Mouse (Mus musculus) megakaryocyte, embryonic 14.5 days (primary cell): ENCODE measurements around the gene Lrrc52. TPM values are rescaled to one million over a fixed set of nuclear protein-coding genes. Genes with fewer than 3 reads are reported as not detected.

Experiments used
- H3K27me3 ChIP-seq: replicated peaks from 2 replicates; pipeline ENCODE3; 2012; ENCODE audit warnings: inconsistent platforms
- H3K36me3 ChIP-seq: replicated peaks from 2 replicates; pipeline ENCODE3; 2012; ENCODE audit warnings: low read length, inconsistent platforms, mixed read lengths
- H3K4me1 ChIP-seq: 2 replicates; pipeline ENCODE4 v1.6.1; 2012; ENCODE audit warnings: inconsistent platforms
- H3K4me3 ChIP-seq: replicated peaks from 2 replicates; pipeline ENCODE3; 2012; ENCODE audit warnings: moderate library complexity, mild to moderate bottlenecking, inconsistent platforms
- H3K9me3 ChIP-seq: 2 replicates; pipeline ENCODE4 v1.6.1; 2012; ENCODE audit warnings: inconsistent platforms
- FLI1 ChIP-seq: IDR thresholded peaks from 2 replicates; pipeline ENCODE4 v1.6.1; 2012; ENCODE audit warnings: low read length, inconsistent platforms, mixed read lengths
- GATA1 ChIP-seq: IDR thresholded peaks from 3 replicates; pipeline ENCODE4 v1.6.1; 2012; ENCODE audit warnings: mixed read lengths, low read length, inconsistent platforms, borderline replicate concordance
- polyA plus RNA-seq: library from polyadenylated mRNA; stranded (reverse); fragments of >175 nt; gene quantifications from 2 replicates; pipeline ENCODE4 v1.2.3, GENCODE M21; 2012; ENCODE audit warnings: low replicate concordance; ENCODE audit not compliant: insufficient read depth

Gene Lrrc52
- polyA plus RNA-seq, 1 experiment, result not detected

DNA sequence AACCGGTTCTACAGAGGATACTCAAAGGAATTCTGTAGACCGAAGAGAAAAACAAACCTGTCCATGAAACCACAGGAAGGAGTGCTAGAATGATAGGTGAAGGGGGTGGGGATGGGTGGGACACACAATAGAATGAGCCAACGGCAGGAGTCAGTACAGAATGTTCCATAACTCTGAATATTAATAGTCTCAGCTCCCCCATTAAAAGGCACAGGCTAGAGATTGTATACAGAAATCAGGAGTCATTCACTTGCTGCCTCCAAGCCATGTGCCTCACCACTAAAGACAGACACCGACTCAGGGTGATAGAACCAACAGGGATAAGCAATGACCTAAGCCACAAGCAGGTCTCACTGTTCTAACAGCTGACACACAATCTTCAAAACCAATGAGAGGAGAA is 16.3 kb upstream of the Lrrc52 start:
- Histone ChIP-seq H3K4me1 (no peaks in the 10 kb centered on the region), H3K27me3 (no peaks in the 10 kb centered on the region), H3K9me3 (no peaks in the 10 kb centered on the region), H3K4me3 (no peak overlapping the region), H3K36me3 (no peaks in the 10 kb centered on the region)
- TF ChIP-seq FLI1 (no peak), GATA1 (no peak)

DNA sequence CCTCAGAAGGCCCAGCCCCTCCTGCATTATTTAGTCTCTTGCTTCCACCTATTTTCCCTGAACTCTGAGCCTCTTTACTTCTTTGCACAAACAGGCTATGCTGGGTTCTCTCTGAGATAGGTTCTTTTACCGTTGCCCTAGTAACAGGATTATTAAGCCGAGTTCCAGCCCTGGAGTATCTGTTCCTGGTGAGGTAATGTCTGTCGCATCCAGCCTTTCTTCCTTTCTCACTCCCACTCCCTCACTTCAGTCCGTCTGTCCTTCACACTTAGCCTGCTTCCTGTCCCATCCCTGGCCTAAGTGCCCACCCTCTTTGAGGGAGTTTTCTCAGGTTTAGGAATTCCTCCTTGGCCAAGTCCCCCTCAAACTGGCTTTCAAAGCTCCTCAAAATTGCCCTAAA is 7.0 kb upstream of the Lrrc52 start:
- Histone ChIP-seq H3K4me3 (no peak overlapping the region), H3K9me3 (no peaks in the 10 kb centered on the region), H3K36me3 (no peaks in the 10 kb centered on the region), H3K4me1 (no peaks in the 10 kb centered on the region), H3K27me3 (no peaks in the 10 kb centered on the region)
- TF ChIP-seq FLI1, result no peak
- no peak for TF ChIP-seq GATA1

DNA sequence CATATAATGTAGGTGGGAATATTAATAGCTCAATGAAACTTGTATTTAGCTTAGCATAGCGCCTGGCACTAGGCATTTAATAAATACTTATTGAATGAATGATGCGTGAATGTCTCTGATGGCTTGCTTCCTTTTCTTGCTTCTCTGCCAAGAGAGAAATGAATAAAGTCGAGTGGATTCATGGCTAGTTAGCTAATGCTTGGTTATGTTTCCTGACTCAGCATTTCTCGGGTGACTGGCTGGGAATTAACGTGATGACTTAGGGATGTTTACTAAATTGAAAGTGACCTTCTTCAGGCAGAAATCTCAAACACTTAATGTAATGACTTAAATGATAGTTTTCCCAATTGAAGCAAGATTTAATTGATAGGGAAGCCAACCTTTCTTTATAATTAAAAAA is 1.3 kb upstream of the Lrrc52 start:
- H3K4me1 ChIP-seq, result no peaks in the 10 kb centered on the region
- H3K27me3 ChIP-seq, result peaks cover 3% of the 10 kb centered on the region
- H3K9me3 ChIP-seq, result no peaks in the 10 kb centered on the region

DNA sequence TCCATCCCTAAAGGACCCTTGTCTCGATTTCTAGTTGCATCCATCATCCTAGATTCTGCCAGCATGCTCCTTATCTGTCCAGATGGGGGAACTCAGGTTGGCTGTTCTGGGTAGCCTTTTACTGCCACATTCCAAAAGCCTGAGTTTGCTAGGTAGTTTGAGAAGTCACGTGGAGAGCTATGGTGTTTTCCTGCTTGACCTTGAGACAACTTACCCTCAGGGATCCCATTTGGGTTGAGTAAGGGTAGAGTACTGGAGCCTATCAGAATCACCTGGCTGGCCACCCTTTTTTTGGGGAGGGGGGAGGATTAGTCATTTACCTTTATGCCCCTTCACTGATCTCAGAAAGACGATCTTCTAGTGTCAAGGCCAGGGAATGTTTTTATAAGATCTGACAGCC is 9.3 kb downstream of the Lrrc52 start:
- no peaks in the 10 kb centered on the region for H3K36me3 ChIP-seq
- H3K4me3 ChIP-seq, result no peak overlapping the region
- H3K4me1 ChIP-seq, result peaks cover 3% of the 10 kb centered on the region; the same call in 1 of the 2 replicates
- peaks cover 13% of the 10 kb centered on the region for H3K9me3 ChIP-seq
- peaks cover 4% of the 10 kb centered on the region for H3K27me3 ChIP-seq
- no peak for TF ChIP-seq FLI1
- no peak for TF ChIP-seq GATA1

More for the DNA sequence above, 1.3 kb upstream of the Lrrc52 start:
- TF ChIP-seq FLI1, result no peak
- TF ChIP-seq GATA1, result no peak
- Histone ChIP-seq H3K4me3 (no peak overlapping the region), H3K36me3 (no peaks in the 10 kb centered on the region)

DNA sequence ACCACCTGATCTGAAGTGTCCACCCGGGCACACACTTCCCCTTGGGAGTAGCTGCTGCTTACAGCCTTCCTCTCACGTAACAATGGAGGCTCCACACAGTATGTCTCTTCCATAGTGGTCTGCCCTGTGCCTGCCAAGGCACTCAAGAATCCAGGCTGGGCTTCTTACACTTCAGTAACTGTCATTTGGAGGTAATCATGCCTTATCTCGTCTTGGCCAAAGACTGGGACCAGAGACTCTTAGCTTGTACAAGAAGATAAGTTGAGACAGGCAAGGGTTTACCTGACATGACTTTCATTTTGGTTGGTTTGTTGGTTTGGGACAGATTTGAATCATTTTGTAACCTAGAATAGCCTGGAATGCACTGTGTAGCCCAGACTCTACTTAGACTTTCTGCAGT is 13.5 kb downstream of the Lrrc52 start:
- 0 out of 2 replicates have a peak, but pooled peaks cover 3% of the 10 kb centered on the region for H3K4me1 ChIP-seq
- H3K27me3 ChIP-seq, result peaks cover 5% of the 10 kb centered on the region
- TF ChIP-seq GATA1 (no peak), FLI1 (no peak)
- peaks cover 13% of the 10 kb centered on the region for H3K9me3 ChIP-seq
- H3K36me3 ChIP-seq, result no peaks in the 10 kb centered on the region
- no peak overlapping the region for H3K4me3 ChIP-seq

DNA sequence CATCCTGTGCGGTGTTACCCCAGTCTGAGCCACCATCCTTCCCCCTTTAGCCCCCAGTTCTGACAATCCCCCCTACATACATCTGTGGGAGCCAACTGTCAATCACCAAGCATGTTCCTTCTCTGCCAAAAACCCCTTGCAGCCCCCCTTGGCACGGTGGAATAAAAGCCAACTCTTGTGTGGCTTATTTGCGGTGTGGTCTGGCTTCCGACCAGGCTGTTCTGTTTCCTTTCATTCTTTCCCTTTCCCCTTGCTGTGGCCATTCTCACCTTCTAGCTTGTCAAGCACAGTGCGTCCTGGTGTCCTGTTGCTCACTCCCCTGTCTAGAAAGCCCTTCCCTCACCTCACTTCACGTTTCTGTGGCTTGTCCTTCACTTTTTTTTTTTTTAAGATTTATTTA is 14.1 kb downstream of the Lrrc52 start:
- Histone ChIP-seq H3K4me1 (0 out of 2 replicates have a peak, but pooled peaks cover 3% of the 10 kb centered on the region), H3K4me3 (no peak overlapping the region), H3K27me3 (peaks cover 5% of the 10 kb centered on the region), H3K36me3 (no peaks in the 10 kb centered on the region), H3K9me3 (peaks cover 13% of the 10 kb centered on the region)
- TF ChIP-seq FLI1 (no peak), GATA1 (no peak)

DNA sequence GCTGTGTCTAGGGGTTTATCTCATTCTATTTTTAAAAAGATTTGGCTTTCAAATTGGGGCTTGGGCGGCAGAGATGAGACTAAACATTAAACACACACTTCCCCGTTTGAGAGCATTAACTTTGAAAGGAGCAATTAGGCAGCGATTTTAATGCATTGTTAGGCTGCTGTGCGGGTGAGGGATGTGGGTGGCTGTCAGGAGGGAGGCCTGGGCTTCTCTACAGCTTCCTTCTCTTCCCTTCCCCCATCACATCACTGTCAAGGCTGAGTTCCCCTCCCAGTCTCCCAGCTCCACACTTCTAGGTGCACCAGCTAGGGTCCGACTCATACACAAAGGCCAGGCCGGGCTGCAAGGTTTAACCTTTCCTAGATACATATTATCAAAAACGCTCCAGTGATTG is 18.0 kb downstream of the Lrrc52 start:
- H3K36me3 ChIP-seq, result no peaks in the 10 kb centered on the region
- H3K4me3 ChIP-seq, result no peak overlapping the region
- H3K27me3 ChIP-seq, result peaks cover 3% of the 10 kb centered on the region
- H3K9me3 ChIP-seq, result peaks cover 3% of the 10 kb centered on the region; the same call in 1 of the 2 replicates
- H3K4me1 ChIP-seq, result 0 out of 2 replicates have a peak, but pooled peaks cover 3% of the 10 kb centered on the region
- TF ChIP-seq GATA1 (no peak), FLI1 (no peak)

DNA sequence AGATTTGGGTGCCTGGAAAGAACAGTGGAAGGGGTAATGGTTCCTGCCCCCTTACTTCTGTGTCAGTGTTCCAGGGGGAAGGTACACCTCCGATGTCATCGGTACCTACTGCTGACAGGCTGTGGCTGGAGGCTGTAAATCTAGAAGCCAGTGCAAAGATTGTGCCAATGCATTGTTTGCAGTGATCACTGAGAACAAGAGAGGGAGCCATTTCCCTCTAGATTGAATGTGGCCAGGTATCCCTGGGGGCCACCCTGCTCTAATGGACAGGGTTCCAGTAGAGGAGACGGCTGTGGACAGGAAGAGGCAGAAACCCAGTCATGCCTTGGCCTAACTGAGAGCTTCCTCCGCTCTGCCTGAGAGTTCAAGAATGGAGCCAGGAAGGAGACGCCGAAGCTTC is 18.5 kb downstream of the Lrrc52 start:
- TF ChIP-seq GATA1 (no peak), FLI1 (no peak)
- H3K4me3 ChIP-seq, result no peak overlapping the region
- no peaks in the 10 kb centered on the region for H3K36me3 ChIP-seq
- H3K9me3 ChIP-seq, result peaks cover 3% of the 10 kb centered on the region; the same call in 1 of the 2 replicates
- peaks cover 3% of the 10 kb centered on the region for H3K27me3 ChIP-seq
- 0 out of 2 replicates have a peak, but pooled peaks cover 3% of the 10 kb centered on the region for H3K4me1 ChIP-seq

DNA sequence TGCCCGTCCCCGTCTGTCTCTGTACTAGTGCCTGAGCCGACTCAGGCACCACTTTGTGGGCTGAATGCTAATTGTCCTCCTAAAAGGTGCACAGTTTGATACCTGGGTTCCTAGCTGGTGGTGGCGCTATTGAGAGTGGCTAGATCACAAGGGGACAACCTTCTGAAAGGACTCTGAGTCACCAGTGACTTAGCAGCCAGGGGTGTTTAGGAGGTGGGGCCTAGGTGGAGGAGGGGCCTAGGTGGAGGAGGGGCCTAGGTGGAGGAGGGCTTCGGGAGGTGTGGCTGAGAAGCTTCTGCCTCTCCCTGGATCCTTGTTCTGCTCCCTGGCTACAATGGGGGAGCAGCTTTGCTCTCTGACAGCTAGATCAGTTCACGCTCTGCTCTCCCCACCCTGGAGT is 20.1 kb downstream of the Lrrc52 start:
- Histone ChIP-seq H3K4me3 (no peak overlapping the region), H3K27me3 (no peaks in the 10 kb centered on the region), H3K36me3 (no peaks in the 10 kb centered on the region), H3K4me1 (no peaks in the 10 kb centered on the region), H3K9me3 (peaks cover 3% of the 10 kb centered on the region; the same call in 1 of the 2 replicates)
- TF ChIP-seq GATA1 (no peak), FLI1 (no peak)

DNA sequence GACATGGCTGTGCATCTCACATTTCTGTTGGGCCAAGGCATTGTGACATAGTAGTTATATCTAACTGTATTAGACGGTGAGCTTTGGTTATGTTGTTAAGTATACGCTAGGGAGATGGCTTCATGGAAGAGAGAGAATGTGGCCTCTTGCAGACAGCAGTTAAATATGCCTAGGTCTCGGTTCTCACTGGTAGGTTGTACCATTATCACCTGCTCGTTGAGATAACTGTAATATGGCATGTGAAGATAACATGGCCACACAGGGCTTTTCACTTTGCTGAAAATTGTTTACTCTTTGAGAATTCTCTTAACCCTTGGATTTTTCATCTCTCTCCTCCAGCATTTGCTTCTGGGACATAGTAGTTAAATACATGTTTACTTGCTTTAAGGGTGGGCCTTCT is 21.4 kb downstream of the Lrrc52 start:
- no peaks in the 10 kb centered on the region for H3K27me3 ChIP-seq
- H3K4me3 ChIP-seq, result no peak overlapping the region
- H3K36me3 ChIP-seq, result no peaks in the 10 kb centered on the region
- H3K4me1 ChIP-seq, result no peaks in the 10 kb centered on the region
- TF ChIP-seq GATA1 (no peak), FLI1 (no peak)
- H3K9me3 ChIP-seq, result peaks cover 3% of the 10 kb centered on the region; the same call in 1 of the 2 replicates
